18 mouse cellular contexts compared by ENCODE assay signal in genomic region chr4:138582446-138582845, GRCm38 (mm10). TPM values are rescaled to one million over a fixed set of nuclear protein-coding genes. Genes with fewer than 3 reads are reported as not detected.
"Had no signal": no experiment of that assay in that cellular context is flagged by ENCODE, and none has a peak within 500 bp of the region (broad histone marks: within the 10 kb centered on the region; RNA-seq: fewer than 3 reads in every experiment).

No protein-coding gene starts in this region.

- H3K27ac ChIP-seq: layer of hippocampus, adult 2 months; liver, embryonic 13.5 days; lung, embryonic 15.5 days; stomach, embryonic 15.5 days had no signal

- H3K27me3 ChIP-seq: liver, embryonic 13.5 days; lung, embryonic 15.5 days; stomach, embryonic 15.5 days had no signal

- H3K4me3 ChIP-seq: layer of hippocampus, adult 2 months; liver, embryonic 13.5 days; lung, embryonic 15.5 days; stomach, embryonic 15.5 days had no signal

- H3K36me3 ChIP-seq: liver, embryonic 13.5 days; lung, embryonic 15.5 days; stomach, embryonic 15.5 days had no signal

- H3K4me2 ChIP-seq: liver, embryonic 13.5 days; lung, embryonic 15.5 days; midbrain, embryonic 11.5 days; stomach, embryonic 15.5 days had no signal

- H3K4me1 ChIP-seq: liver, embryonic 13.5 days; lung, embryonic 15.5 days; stomach, embryonic 15.5 days had no signal

- H3K9ac ChIP-seq: liver, embryonic 13.5 days; lung, embryonic 15.5 days; stomach, embryonic 15.5 days had no signal

- DNase-seq: kidney, adult 11 months; kidney, adult 9 months; kidney, postnatal 25 days; layer of hippocampus, adult 9-11 months; liver, embryonic 13.5 days; lung, postnatal 14 days; lung, postnatal 4 days; midbrain, embryonic 14.5 days; right cerebral cortex, postnatal 14 days; spleen, adult 18-20 months; thymus, adult 18-20 months; thymus, postnatal 36 days had no signal

- H3K9me3 ChIP-seq: liver, embryonic 13.5 days; lung, embryonic 15.5 days; stomach, embryonic 15.5 days had no signal

RNA-seq across cellular contexts. Expression of gene Vwa5b1, which starts 53.2 kb away (rescaled TPM):
- polyA plus RNA-seq: liver, adult 2 months; liver, embryonic 13.5 days; liver, embryonic 16.5 days had no signal
